Mouse (Mus musculus): ENCODE measurements around the gene Slc30a3. TPM values are rescaled to one million over a fixed set of nuclear protein-coding genes. Genes with fewer than 3 reads are reported as not detected.

Gene Slc30a3
- polyA plus RNA-seq, 1 experiment, result 23.5 TPM

DNA sequence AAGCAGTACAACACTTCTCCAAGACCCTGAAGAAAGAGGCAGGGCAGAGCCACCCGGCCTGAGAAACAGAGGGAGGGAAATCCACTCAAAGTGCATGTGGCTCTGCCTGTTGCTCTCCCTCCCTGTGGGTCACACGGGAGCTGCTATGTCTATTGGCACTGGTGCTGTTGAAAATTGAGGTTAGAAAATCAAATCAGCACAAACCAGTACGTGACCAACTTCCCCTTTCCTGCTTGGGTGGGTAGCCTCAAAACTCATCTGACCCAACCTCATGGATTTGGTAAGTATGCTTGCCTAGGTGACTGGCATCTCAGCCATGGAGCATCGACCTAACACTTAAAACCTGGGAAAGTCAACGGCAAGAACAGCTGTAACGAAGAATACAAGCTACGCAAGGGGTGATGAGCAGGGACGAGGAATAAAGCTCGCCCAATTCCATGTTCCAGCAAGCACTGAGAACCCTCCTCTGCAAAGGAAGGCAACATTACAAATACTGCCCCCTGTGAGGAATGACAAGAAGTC lies 2.2 kb downstream of the Slc30a3 start, which contains the start of gene Dnajc5g:
Gene Dnajc5g (plus strand): TSS at position 472 of the 522 bp plus-strand sequence.
- no peak within 1 kb of the TSS for H3K4me3 ChIP-seq (replicated peaks; ENCODE audit: insufficient read depth, low read depth, low read length)
- no peak within 1 kb of the TSS for H3K27ac ChIP-seq (ENCODE audit: insufficient read depth, low read length)
- no peaks in the 10 kb centered on the region for H3K4me1 ChIP-seq (ENCODE audit: control insufficient read depth, insufficient read depth, low read length)
- no peaks in the 10 kb centered on the region for H3K27me3 ChIP-seq (ENCODE audit: control insufficient read depth, insufficient read depth, low read length)
- no peak for TF ChIP-seq POLR2A (IDR thresholded peaks at IDR 0.05; ENCODE audit: borderline replicate concordance, insufficient read depth, low read length)
- no peak for TF ChIP-seq CTCF (IDR thresholded peaks at IDR 0.05; ENCODE audit: borderline replicate concordance, insufficient read depth, low read depth, low read length)
- DNase-seq, result no peak
- 88% methylated on average over 9 of the region's 9 CpGs for WGBS

DNA sequence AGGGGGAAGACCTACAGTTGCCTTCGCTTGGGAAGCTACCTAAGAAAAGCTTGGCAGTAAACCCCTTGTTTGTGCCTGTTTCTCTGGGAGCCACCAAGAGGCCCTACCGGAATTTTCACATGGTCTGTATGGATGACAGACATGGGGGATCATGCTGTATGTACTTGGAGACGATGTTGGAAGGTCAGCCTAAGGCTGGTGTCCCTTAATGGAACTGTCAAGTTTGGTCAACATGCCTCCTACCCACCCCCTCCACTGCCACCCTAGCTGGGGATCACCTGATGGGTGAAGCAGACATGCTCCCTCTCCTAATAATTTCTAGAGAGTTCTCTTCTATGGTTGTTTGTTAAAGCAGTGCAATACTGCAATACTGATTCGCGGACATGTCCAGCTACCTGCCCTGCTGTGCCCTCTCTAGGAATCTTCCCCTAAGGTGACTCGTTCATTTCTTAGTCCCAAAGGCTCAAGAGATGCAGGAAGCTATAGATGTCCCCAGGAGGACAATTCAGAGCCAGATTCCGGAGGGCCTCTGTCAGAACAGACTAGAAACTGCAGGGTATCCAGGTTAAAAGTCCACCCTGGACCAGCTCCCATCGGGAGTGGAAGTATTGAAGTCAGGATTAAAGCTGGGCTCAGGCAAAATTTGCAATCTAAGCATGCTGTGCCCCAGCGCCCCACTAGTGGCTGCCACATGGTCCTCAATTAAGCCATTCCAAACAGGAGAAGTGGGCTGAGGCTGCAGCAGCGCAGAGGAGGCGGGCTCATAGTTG lies 12.1 kb downstream of the Slc30a3 start:
- Histone ChIP-seq H3K27me3 (ENCODE audit: control insufficient read depth, insufficient read depth, low read length) (peaks cover 6% of the 10 kb centered on the region; the same call in 1 of the 2 replicates), H3K4me1 (ENCODE audit: control insufficient read depth, insufficient read depth, low read length) (peaks cover 4% of the 10 kb centered on the region; the same call in 1 of the 2 replicates), H3K27ac (ENCODE audit: insufficient read depth, low read length) (no peak overlapping the region), H3K4me3 (replicated peaks; ENCODE audit: insufficient read depth, low read depth, low read length) (no peak overlapping the region)
- WGBS, result 30% methylated on average over 11 of the region's 11 CpGs
- no peak for DNase-seq
- TF ChIP-seq POLR2A (IDR thresholded peaks at IDR 0.05; ENCODE audit: borderline replicate concordance, insufficient read depth, low read length) (no peak), CTCF (IDR thresholded peaks at IDR 0.05; ENCODE audit: borderline replicate concordance, insufficient read depth, low read depth, low read length) (no peak)

DNA sequence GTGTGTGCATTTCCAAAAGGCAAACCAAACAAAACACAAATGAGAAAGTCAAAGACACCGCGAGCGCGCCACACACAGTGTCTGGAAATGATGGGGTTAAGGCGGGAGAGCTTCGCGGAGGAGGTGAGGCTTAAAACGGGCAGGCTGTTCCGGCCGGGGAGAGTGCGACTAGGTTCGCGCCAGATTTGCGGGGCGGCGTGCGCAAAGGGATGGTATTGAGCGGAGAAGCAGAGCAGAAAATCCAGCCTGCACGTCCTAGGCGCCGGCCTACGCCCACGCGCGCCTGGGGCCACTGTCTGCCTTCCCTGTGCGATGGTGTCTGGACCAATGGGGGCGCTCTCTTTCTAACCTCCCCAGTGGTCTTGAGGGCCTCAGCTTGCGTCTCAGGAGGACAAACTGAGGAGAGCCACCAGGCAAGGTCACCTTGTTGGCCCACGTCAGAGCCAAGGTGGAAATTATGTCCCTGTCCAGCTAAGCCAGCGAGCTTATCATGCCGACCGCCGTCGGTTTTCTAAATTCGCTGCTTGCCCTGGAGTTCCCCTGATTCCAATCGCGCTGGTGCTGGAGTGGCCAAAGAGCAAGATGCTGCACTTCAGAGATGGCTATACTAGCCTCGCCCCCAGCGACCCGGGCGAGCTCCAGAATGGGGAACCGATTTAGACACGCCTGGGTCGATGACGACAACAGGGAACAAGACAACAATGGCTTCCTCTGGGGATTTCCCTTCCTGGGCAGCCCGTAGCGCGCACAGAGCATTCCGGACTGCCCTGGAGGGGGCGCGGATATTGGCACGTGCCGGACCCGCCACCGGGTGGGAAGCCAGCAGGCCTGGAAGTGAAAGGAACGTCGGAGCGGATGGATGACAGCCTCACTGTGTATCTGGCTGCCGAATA lies 13.0 kb downstream of the Slc30a3 start:
- H3K4me1 ChIP-seq (ENCODE audit: control insufficient read depth, insufficient read depth, low read length), result peaks cover 4% of the 10 kb centered on the region; the same call in 1 of the 2 replicates
- under 1% methylated on average over 59 of the region's 59 CpGs for WGBS
- DNase-seq, result no peak
- H3K27ac ChIP-seq (ENCODE audit: insufficient read depth, low read length), result no peak overlapping the region
- TF ChIP-seq CTCF (IDR thresholded peaks at IDR 0.05; ENCODE audit: borderline replicate concordance, insufficient read depth, low read depth, low read length), result no peak
- TF ChIP-seq POLR2A (IDR thresholded peaks at IDR 0.05; ENCODE audit: borderline replicate concordance, insufficient read depth, low read length), result no peak
- H3K27me3 ChIP-seq (ENCODE audit: control insufficient read depth, insufficient read depth, low read length), result peaks cover 6% of the 10 kb centered on the region; the same call in 1 of the 2 replicates
- H3K4me3 ChIP-seq (replicated peaks; ENCODE audit: insufficient read depth, low read depth, low read length), result no peak overlapping the region

DNA sequence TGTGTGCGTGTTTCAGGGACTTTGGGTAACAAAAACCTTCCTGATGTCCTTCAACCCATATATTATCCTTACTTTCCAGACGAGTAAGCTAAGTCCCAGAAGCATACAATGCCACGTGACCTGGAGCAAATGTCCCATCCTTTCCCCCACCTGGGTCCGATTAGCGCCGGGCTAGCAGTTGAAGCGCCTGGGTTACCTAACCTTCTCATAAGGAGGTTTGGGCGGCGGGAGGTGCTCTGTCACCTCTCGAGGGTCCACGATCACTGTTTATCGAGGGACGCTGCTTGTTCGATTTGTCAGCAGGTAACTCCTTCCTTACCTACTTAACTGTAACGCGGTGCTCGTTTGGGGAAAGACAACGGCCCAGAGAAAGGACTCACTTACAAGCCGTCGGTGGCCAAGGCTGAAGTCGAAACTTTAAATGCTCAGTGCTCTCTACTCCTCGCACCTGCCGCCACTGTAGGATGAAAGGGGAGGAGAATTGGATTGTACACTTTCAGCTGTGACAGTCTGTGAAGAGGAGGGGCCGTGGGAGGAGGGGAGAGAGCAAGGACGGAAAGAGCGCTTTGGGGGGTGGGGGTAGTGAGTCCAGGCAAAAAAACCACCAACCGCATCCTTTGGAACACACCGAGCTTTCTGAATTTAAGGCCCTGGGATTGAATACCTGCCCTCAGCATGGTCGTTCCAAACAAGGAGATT lies 13.8 kb downstream of the Slc30a3 start:
- Histone ChIP-seq H3K4me1 (ENCODE audit: control insufficient read depth, insufficient read depth, low read length) (peaks cover 4% of the 10 kb centered on the region; the same call in 1 of the 2 replicates), H3K27me3 (ENCODE audit: control insufficient read depth, insufficient read depth, low read length) (peaks cover 6% of the 10 kb centered on the region; the same call in 1 of the 2 replicates), H3K27ac (ENCODE audit: insufficient read depth, low read length) (no peak overlapping the region), H3K4me3 (replicated peaks; ENCODE audit: insufficient read depth, low read depth, low read length) (no peak overlapping the region)
- 2% methylated on average over 29 of the region's 29 CpGs for WGBS
- DNase-seq, result no peak
- TF ChIP-seq POLR2A (IDR thresholded peaks at IDR 0.05; ENCODE audit: borderline replicate concordance, insufficient read depth, low read length) (no peak), CTCF (IDR thresholded peaks at IDR 0.05; ENCODE audit: borderline replicate concordance, insufficient read depth, low read depth, low read length) (no peak)

DNA sequence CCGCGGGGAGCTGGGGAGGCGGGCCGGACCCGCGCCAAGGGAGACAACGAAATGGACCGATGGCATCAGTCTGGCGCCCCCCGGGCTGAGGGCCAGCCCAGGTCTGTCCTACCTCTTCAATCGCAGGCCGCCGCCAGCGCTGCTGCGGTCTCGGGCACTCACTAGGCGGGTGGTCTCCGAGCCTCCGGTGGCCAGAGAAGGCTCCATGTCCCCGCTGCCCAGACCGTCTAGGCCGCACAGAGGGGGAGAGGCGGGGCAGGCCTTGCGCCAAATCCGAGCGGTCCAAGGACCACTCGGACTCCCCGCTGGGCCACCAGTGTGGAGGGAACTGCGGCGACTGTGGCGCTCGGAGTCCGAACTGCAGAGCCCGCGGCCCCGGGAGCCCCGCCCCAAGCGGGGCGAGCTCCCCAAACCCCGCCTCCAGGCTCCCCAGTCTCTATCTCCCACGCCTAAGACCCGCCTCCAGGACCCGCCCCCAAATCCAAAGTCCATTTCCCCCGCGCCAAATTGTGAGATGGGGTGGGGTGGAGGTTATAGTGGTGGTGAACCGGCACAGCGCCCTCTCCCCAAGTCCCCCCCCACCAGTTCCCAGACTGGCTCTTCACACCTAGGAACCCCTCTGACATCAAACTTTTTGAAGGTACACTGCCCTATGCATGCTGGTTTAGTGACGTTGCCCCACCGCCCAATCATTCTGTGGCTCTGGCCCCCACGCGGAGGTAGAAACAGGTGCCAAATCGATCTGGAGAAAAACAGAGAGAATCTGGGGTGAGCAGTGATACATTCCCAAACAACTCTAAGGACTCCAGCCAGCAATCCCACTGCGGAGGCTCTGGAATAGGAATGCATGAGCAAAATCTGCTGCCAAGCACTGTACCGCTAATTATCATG lies 14.6 kb downstream of the Slc30a3 start:
- H3K4me1 ChIP-seq (ENCODE audit: control insufficient read depth, insufficient read depth, low read length), result peaks cover 4% of the 10 kb centered on the region; the same call in 1 of the 2 replicates
- no peak overlapping the region for H3K27ac ChIP-seq (ENCODE audit: insufficient read depth, low read length)
- TF ChIP-seq POLR2A (IDR thresholded peaks at IDR 0.05; ENCODE audit: borderline replicate concordance, insufficient read depth, low read length), result no peak
- TF ChIP-seq CTCF (IDR thresholded peaks at IDR 0.05; ENCODE audit: borderline replicate concordance, insufficient read depth, low read depth, low read length), result no peak
- DNase-seq, result no peak
- H3K4me3 ChIP-seq (replicated peaks; ENCODE audit: insufficient read depth, low read depth, low read length), result no peak overlapping the region
- peaks cover 6% of the 10 kb centered on the region; the same call in 1 of the 2 replicates for H3K27me3 ChIP-seq (ENCODE audit: control insufficient read depth, insufficient read depth, low read length)
- WGBS, result 2% methylated on average over 44 of the region's 54 CpGs

DNA sequence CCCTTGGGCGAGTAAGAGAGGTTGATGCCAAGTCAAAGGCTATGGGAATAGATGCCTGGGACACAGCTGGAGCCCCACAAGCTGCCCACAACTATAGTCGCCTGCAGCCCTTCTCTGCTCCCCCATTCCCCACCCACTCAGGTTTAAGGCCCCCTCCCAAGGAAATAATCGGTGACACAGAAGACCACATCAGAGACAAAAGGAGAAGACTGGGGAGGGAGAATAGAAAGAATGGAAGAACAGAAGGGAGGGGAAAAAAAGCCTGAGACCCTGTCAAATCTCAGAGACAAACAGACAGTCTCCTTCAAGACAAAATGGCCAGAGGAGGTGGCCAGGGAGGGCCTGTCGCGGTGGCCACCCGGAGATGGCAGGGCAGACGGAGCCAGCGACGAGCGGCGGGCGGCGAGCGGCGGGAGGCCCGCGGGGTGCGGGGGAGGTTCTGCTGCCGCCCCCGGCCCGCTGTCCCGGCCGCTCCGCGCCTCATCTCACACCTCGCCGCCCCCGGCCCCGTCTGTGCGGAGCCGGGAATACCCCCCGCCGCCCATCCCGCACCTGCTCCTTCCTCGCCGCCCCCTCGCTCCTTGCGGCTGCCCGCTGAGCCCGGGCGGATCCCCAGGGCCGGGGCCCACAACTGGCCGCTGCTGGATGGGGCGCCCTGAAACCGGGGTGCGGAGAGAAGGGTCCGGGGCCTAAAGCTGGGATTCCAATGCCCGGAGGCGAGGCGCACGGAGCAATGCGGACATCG lies 15.6 kb downstream of the Slc30a3 start:
- 7% methylated on average over 49 of the region's 53 CpGs for WGBS
- peaks cover 6% of the 10 kb centered on the region; the same call in 1 of the 2 replicates for H3K27me3 ChIP-seq (ENCODE audit: control insufficient read depth, insufficient read depth, low read length)

More for the DNA sequence above, 15.6 kb downstream of the Slc30a3 start:
- H3K4me3 ChIP-seq (replicated peaks; ENCODE audit: insufficient read depth, low read depth, low read length), result no peak overlapping the region
- H3K27ac ChIP-seq (ENCODE audit: insufficient read depth, low read length), result no peak overlapping the region
- H3K4me1 ChIP-seq (ENCODE audit: control insufficient read depth, insufficient read depth, low read length), result peaks cover 4% of the 10 kb centered on the region; the same call in 1 of the 2 replicates
- TF ChIP-seq CTCF (IDR thresholded peaks at IDR 0.05; ENCODE audit: borderline replicate concordance, insufficient read depth, low read depth, low read length) (no peak), POLR2A (IDR thresholded peaks at IDR 0.05; ENCODE audit: borderline replicate concordance, insufficient read depth, low read length) (no peak)
- DNase-seq, result no peak

All from cerebellum, adult 2 months (tissue).